Mouse (Mus musculus): ENCODE results near the gene Hist1h3e. TPM values are rescaled to one million over a fixed set of nuclear protein-coding genes. Genes with fewer than 3 reads are reported as not detected.
A peak's percentile ranks its signal among the peaks of the same experiment; 100 is the strongest.
"Not testable (repeated sequence)": the region's sequence is repeated elsewhere in the genome, so short reads cannot be mapped to it uniquely, and the experiment has no call there.

The Hist1h3e gene
- polyA plus RNA-seq, 1 experiment from 2014 or later = 3.5 TPM

- H3K27me3 ChIP-seq (ENCODE audit: insufficient read depth, poor library complexity, severe bottlenecking); H3K9me3 ChIP-seq; H3K4me1 ChIP-seq; DNase-seq (ENCODE audit: low spot score); H3K36me3 ChIP-seq: not testable (repeated sequence)
- WGBS = 4% methylated on average over 27 of the region's 41 CpGs
- peak overlapping the region; percentile 50 for H3K4me3 ChIP-seq
- H3K27ac ChIP-seq = peak overlapping the region; percentile 90
These were observed 8.3 kb upstream of the Hist1h3e start for GRCm38 (mm10) chr13:23570261-23571021.

DNA sequence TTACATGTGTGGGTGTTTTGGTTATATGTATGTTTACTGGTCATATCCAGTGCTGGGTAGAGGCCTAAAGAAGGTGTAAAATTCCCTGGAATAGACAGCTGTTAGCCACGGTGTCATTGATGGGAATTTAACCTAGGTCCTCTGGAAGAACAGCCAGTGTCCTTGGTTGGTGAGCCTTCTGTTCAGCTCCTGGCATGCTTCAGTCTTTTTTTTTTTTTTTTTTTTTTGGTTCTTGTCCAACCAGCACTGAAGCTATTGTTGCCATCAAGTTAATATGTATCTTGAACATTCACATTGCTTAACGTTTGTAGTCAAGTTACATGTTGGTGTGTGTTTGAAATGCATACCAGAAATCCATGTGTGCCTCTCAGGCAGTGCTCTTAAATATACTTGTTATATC is 2.3 kb upstream of the Hist1h3e start:
- H3K27ac ChIP-seq = peak overlapping the region; percentile 95
- H3K36me3 ChIP-seq = no peaks in the 10 kb centered on the region
- H3K9me3 ChIP-seq = no peaks in the 10 kb centered on the region
- 87% methylated on average over 2 of the region's 2 CpGs for WGBS
- no peak for DNase-seq (ENCODE audit: low spot score)
- H3K4me1 ChIP-seq = no peaks in the 10 kb centered on the region
- H3K27me3 ChIP-seq (ENCODE audit: insufficient read depth, poor library complexity, severe bottlenecking) = no peaks in the 10 kb centered on the region
- no peak overlapping the region for H3K4me3 ChIP-seq

DNA sequence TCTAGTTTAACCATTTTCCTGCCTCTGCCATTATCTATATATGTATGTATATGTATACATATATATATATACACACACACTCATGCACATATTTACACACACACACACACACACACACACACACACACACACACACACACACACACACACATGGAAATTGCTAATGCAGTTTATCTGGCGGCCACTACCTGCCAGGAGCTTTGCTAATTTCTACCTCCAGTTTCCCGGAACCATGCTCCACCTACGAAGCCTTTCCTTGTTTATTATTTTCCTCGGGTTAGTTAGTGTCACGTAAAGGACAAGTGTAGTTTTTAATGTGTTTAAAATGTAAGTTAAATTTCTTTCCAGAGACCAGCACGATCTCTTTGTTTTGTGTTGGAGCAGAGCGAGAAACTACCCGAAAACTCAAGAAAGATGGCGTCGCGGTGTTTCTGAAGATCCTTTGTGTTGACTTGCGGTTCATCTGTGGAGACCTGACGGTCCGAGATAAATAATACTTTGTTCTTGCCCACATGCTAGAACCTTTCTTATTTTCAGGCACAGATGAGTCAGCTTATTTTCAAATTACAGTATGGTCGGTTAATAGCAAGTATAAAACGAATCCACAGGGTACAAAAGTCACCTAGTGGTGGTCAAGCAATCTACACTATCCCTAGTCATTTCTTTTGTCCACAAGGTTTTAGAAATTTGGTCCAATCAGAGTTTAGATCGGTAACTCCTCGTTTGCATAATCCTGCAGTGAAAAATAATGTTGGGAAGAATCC is 712 bp upstream of the Hist1h3e start:
- Histone ChIP-seq H3K27me3 (ENCODE audit: insufficient read depth, poor library complexity, severe bottlenecking) (no peaks in the 10 kb centered on the region), H3K27ac (peak overlapping the region; percentile 95), H3K4me3 (peak overlapping the region; percentile 55), H3K36me3 (no peaks in the 10 kb centered on the region), H3K4me1 (no peaks in the 10 kb centered on the region), H3K9me3 (no peaks in the 10 kb centered on the region)
- DNase-seq (ENCODE audit: low spot score) = no peak
- 3% methylated on average over 18 of the region's 18 CpGs for WGBS

GRCm38 (mm10) chr13:23561531-23561882 is 662 bp downstream of the Hist1h3e start:
- H3K9me3 ChIP-seq; H3K27me3 ChIP-seq (ENCODE audit: insufficient read depth, poor library complexity, severe bottlenecking); H3K27ac ChIP-seq; H3K4me1 ChIP-seq; DNase-seq (ENCODE audit: low spot score); H3K36me3 ChIP-seq: not testable (repeated sequence)
- WGBS = 0% methylated on average over 2 of the region's 5 CpGs
- H3K4me3 ChIP-seq = peak overlapping the region; percentile 55

DNA sequence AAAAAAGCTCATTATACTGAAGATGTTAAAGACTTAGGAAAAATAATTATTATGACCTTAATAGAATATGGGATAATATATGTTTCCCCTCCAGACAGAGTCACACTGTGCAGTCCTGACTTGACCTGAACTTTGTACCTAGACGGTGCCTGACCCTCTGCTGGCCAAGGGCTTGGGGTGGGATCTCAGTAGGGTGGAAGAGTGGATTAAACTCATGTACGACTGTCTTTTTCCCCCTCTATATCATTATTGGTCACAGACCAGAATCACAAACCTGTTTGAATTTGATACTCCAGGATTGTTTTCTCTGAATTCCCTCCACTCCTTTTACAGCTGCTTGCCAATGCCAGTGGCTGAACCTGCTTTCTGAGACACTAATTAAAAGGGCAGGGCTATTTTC is 1.5 kb downstream of the Hist1h3e start:
- H3K27ac ChIP-seq = not testable (repeated sequence)
- WGBS = 44% methylated on average over 2 of the region's 2 CpGs

GRCm38 (mm10) chr13:23556906-23557305 is 5.3 kb downstream of the Hist1h3e start:
- H3K27me3 ChIP-seq (ENCODE audit: insufficient read depth, poor library complexity, severe bottlenecking) = no peaks in the 10 kb centered on the region
- H3K4me1 ChIP-seq = peaks cover 9% of the 10 kb centered on the region; the same call in 1 of the 2 replicates
- peak overlapping the region; percentile 90 for H3K27ac ChIP-seq
- H3K4me3 ChIP-seq = peak overlapping the region; percentile 27; the same call in 1 of the 2 replicates
- no peak for DNase-seq (ENCODE audit: low spot score)
- no peaks in the 10 kb centered on the region for H3K9me3 ChIP-seq
- WGBS = 59% methylated on average over 3 of the region's 3 CpGs
- H3K36me3 ChIP-seq = no peaks in the 10 kb centered on the region

More for the DNA sequence above, 1.5 kb downstream of the Hist1h3e start:
- not testable (repeated sequence) for DNase-seq (ENCODE audit: low spot score); H3K9me3 ChIP-seq; H3K4me3 ChIP-seq; H3K4me1 ChIP-seq; H3K36me3 ChIP-seq; H3K27me3 ChIP-seq (ENCODE audit: insufficient read depth, poor library complexity, severe bottlenecking)

GRCm38 (mm10) chr13:23555839-23556416 is 6.2 kb downstream of the Hist1h3e start:
- peaks cover 10% of the 10 kb centered on the region; the same call in 1 of the 2 replicates for H3K4me1 ChIP-seq

GRCm38 (mm10) chr13:23554925-23555838 is 7.0 kb downstream of the Hist1h3e start:
- Histone ChIP-seq H3K9me3 (no peaks in the 10 kb centered on the region), H3K27ac (peak overlapping the region; percentile 90), H3K27me3 (ENCODE audit: insufficient read depth, poor library complexity, severe bottlenecking) (no peaks in the 10 kb centered on the region), H3K4me1 (peaks cover 15% of the 10 kb centered on the region; the same call in 1 of the 2 replicates), H3K4me3 (peak overlapping the region; percentile 68), H3K36me3 (no peaks in the 10 kb centered on the region)
- WGBS = under 1% methylated on average over 54 of the region's 54 CpGs
- DNase-seq (ENCODE audit: low spot score) = peak; percentile 94

More at GRCm38 (mm10) chr13:23555839-23556416, 6.2 kb downstream of the Hist1h3e start:
- H3K27me3 ChIP-seq (ENCODE audit: insufficient read depth, poor library complexity, severe bottlenecking) = no peaks in the 10 kb centered on the region
- under 1% methylated on average over 18 of the region's 18 CpGs for WGBS
- H3K9me3 ChIP-seq = no peaks in the 10 kb centered on the region
- H3K4me3 ChIP-seq = peak overlapping the region; percentile 68
- peak; percentile 86 for DNase-seq (ENCODE audit: low spot score)
- H3K27ac ChIP-seq = peak overlapping the region; percentile 90
- H3K36me3 ChIP-seq = no peaks in the 10 kb centered on the region

GRCm38 (mm10) chr13:23554393-23554792 is 7.8 kb downstream of the Hist1h3e start:
- peaks cover 15% of the 10 kb centered on the region; the same call in 1 of the 2 replicates for H3K4me1 ChIP-seq
- peak overlapping the region; percentile 68 for H3K4me3 ChIP-seq
- H3K27me3 ChIP-seq (ENCODE audit: insufficient read depth, poor library complexity, severe bottlenecking) = no peaks in the 10 kb centered on the region
- H3K9me3 ChIP-seq = no peaks in the 10 kb centered on the region
- 24% methylated on average over 9 of the region's 9 CpGs for WGBS
- no peak for DNase-seq (ENCODE audit: low spot score)
- no peaks in the 10 kb centered on the region for H3K36me3 ChIP-seq
- H3K27ac ChIP-seq = peak overlapping the region; percentile 90

- Histone ChIP-seq H3K4me3 (no peak within 1 kb of the TSS; the same call in 1 of the 2 replicates), H3K27ac (peak within 1 kb of the TSS; percentile 90), H3K36me3 (no peaks in the 10 kb centered on the region), H3K9me3 (no peaks in the 10 kb centered on the region), H3K27me3 (ENCODE audit: insufficient read depth, poor library complexity, severe bottlenecking) (no peaks in the 10 kb centered on the region), H3K4me1 (peaks cover 15% of the 10 kb centered on the region; the same call in 1 of the 2 replicates)
- DNase-seq (ENCODE audit: low spot score) = no peak
These were observed 9.2 kb downstream of the Hist1h3e start, which contains the start of gene Hist1h1d for GRCm38 (mm10) chr13:23552962-23553361. Gene Hist1h1d, plus strand, starts transcription at chr13:23553262.

- Histone ChIP-seq H3K36me3 (no peaks in the 10 kb centered on the region), H3K4me3 (peak overlapping the region; percentile 56), H3K9me3 (no peaks in the 10 kb centered on the region), H3K27ac (peak overlapping the region; percentile 90), H3K4me1 (peaks cover 15% of the 10 kb centered on the region; the same call in 1 of the 2 replicates), H3K27me3 (ENCODE audit: insufficient read depth, poor library complexity, severe bottlenecking) (no peaks in the 10 kb centered on the region)
- DNase-seq (ENCODE audit: low spot score) = no peak
- 52% methylated on average over 8 of the region's 8 CpGs for WGBS
These were observed 9.9 kb downstream of the Hist1h3e start for GRCm38 (mm10) chr13:23551931-23552914.
